Mouse (Mus musculus): ENCODE data around the gene Rassf1. TPM values are rescaled to one million over a fixed set of nuclear protein-coding genes. Genes with fewer than 3 reads are reported as not detected.
A peak's percentile ranks its signal among the peaks of the same experiment; 100 is the strongest.
"Not testable (repeated sequence)": the region's sequence is repeated elsewhere in the genome, so short reads cannot be mapped to it uniquely, and the experiment has no call there.

Rassf1 gene
- polyA plus RNA-seq, 1 experiment from 2014 or later, result 46.5 TPM

GRCm38 (mm10) chr9:107568331-107569261 is 17.2 kb downstream of the Rassf1 start:
- Histone ChIP-seq H3K4me3 (peak overlapping the region; percentile 79), H3K27me3 (replicated peaks; ENCODE audit: low read depth, poor library complexity, severe bottlenecking) (no peaks in the 10 kb centered on the region), H3K4me1 (peaks cover 74% of the 10 kb centered on the region), H3K36me3 (replicated peaks) (peaks cover 59% of the 10 kb centered on the region), H3K27ac (replicated peaks) (peak overlapping the region; percentile 95), H3K9me3 (no peaks in the 10 kb centered on the region)
- under 1% methylated on average over 41 of the region's 41 CpGs for WGBS
- peak; percentile 91 for DNase-seq (ENCODE audit: low spot score)

GRCm38 (mm10) chr9:107569270-107569669 is 17.9 kb downstream of the Rassf1 start:
- Histone ChIP-seq H3K4me3 (peak overlapping the region; percentile 79), H3K27me3 (replicated peaks; ENCODE audit: low read depth, poor library complexity, severe bottlenecking) (no peaks in the 10 kb centered on the region), H3K27ac (replicated peaks) (peak overlapping the region; percentile 95), H3K9me3 (no peaks in the 10 kb centered on the region), H3K4me1 (peaks cover 67% of the 10 kb centered on the region), H3K36me3 (replicated peaks) (peaks cover 65% of the 10 kb centered on the region)
- WGBS, result 0% methylated on average over 23 of the region's 23 CpGs
- DNase-seq (ENCODE audit: low spot score), result no peak

GRCm38 (mm10) chr9:107570016-107570415 is 18.7 kb downstream of the Rassf1 start:
- 66% methylated on average over 13 of the region's 13 CpGs for WGBS
- Histone ChIP-seq H3K9me3 (no peaks in the 10 kb centered on the region), H3K27me3 (replicated peaks; ENCODE audit: low read depth, poor library complexity, severe bottlenecking) (no peaks in the 10 kb centered on the region), H3K27ac (replicated peaks) (peak overlapping the region; percentile 95), H3K4me1 (peaks cover 60% of the 10 kb centered on the region), H3K36me3 (replicated peaks) (peaks cover 65% of the 10 kb centered on the region), H3K4me3 (peak overlapping the region; percentile 79)
- DNase-seq (ENCODE audit: low spot score), result peak; percentile 30

GRCm38 (mm10) chr9:107570845-107571244 is 19.5 kb downstream of the Rassf1 start:
- peak overlapping the region; percentile 95; the same call in 1 of the 2 replicates for H3K27ac ChIP-seq (replicated peaks)
- peak overlapping the region; percentile 79 for H3K4me3 ChIP-seq
- H3K9me3 ChIP-seq, result no peaks in the 10 kb centered on the region
- H3K27me3 ChIP-seq (replicated peaks; ENCODE audit: low read depth, poor library complexity, severe bottlenecking), result no peaks in the 10 kb centered on the region
- 94% methylated on average over 21 of the region's 21 CpGs for WGBS
- DNase-seq (ENCODE audit: low spot score), result no peak
- H3K4me1 ChIP-seq, result peaks cover 58% of the 10 kb centered on the region
- peaks cover 62% of the 10 kb centered on the region for H3K36me3 ChIP-seq (replicated peaks)

GRCm38 (mm10) chr9:107571534-107572326 is 20.4 kb downstream of the Rassf1 start:
- 93% methylated on average over 22 of the region's 22 CpGs for WGBS
- Histone ChIP-seq H3K36me3 (replicated peaks) (peaks cover 54% of the 10 kb centered on the region), H3K4me3 (peak overlapping the region; percentile 79), H3K27me3 (replicated peaks; ENCODE audit: low read depth, poor library complexity, severe bottlenecking) (no peaks in the 10 kb centered on the region), H3K27ac (replicated peaks) (no peak overlapping the region), H3K9me3 (no peaks in the 10 kb centered on the region), H3K4me1 (peaks cover 58% of the 10 kb centered on the region)
- DNase-seq (ENCODE audit: low spot score), result no peak

GRCm38 (mm10) chr9:107572327-107572662 is 20.9 kb downstream of the Rassf1 start:
- WGBS, result 92% methylated on average over 2 of the region's 2 CpGs
- Histone ChIP-seq H3K27me3 (replicated peaks; ENCODE audit: low read depth, poor library complexity, severe bottlenecking) (no peaks in the 10 kb centered on the region), H3K4me3 (peak overlapping the region; percentile 79; the same call in 1 of the 2 replicates), H3K9me3 (no peaks in the 10 kb centered on the region), H3K4me1 (peaks cover 58% of the 10 kb centered on the region), H3K36me3 (replicated peaks) (peaks cover 54% of the 10 kb centered on the region), H3K27ac (replicated peaks) (no peak overlapping the region)
- DNase-seq (ENCODE audit: low spot score), result no peak

GRCm38 (mm10) chr9:107573774-107574173 is 22.4 kb downstream of the Rassf1 start:
- H3K9me3 ChIP-seq; H3K27ac ChIP-seq (replicated peaks); H3K4me3 ChIP-seq; DNase-seq (ENCODE audit: low spot score); H3K27me3 ChIP-seq (replicated peaks; ENCODE audit: low read depth, poor library complexity, severe bottlenecking): not testable (repeated sequence)
- WGBS, result 81% methylated on average over 6 of the region's 6 CpGs
- Histone ChIP-seq H3K4me1 (peaks cover 61% of the 10 kb centered on the region), H3K36me3 (replicated peaks) (peaks cover 54% of the 10 kb centered on the region)

GRCm38 (mm10) chr9:107575579-107576356 is 24.4 kb downstream of the Rassf1 start:
- WGBS, result 79% methylated on average over 14 of the region's 14 CpGs
- peak overlapping the region; percentile 59 for H3K4me3 ChIP-seq
- H3K27ac ChIP-seq (replicated peaks), result peak overlapping the region; percentile 86
- peaks cover 70% of the 10 kb centered on the region for H3K4me1 ChIP-seq
- H3K36me3 ChIP-seq (replicated peaks), result peaks cover 50% of the 10 kb centered on the region
- H3K27me3 ChIP-seq (replicated peaks; ENCODE audit: low read depth, poor library complexity, severe bottlenecking), result no peaks in the 10 kb centered on the region
- H3K9me3 ChIP-seq, result no peaks in the 10 kb centered on the region
- peak; percentile 58 for DNase-seq (ENCODE audit: low spot score)

GRCm38 (mm10) chr9:107576357-107577107 is 25.2 kb downstream of the Rassf1 start, which contains the start of gene Hyal1:
Hyal1 (plus strand) TSS chr9:107576927.
- peak; percentile 92 for DNase-seq (ENCODE audit: low spot score)
- no peaks in the 10 kb centered on the region for H3K27me3 ChIP-seq (replicated peaks; ENCODE audit: low read depth, poor library complexity, severe bottlenecking)
- H3K4me1 ChIP-seq, result peaks cover 70% of the 10 kb centered on the region
- WGBS, result 22% methylated on average over 16 of the region's 16 CpGs
- H3K9me3 ChIP-seq, result no peaks in the 10 kb centered on the region
- H3K4me3 ChIP-seq, result peak within 1 kb of the TSS; percentile 59
- peaks cover 42% of the 10 kb centered on the region for H3K36me3 ChIP-seq (replicated peaks)
- H3K27ac ChIP-seq (replicated peaks), result peak within 1 kb of the TSS; percentile 86

- Histone ChIP-seq H3K27me3 (replicated peaks; ENCODE audit: low read depth, poor library complexity, severe bottlenecking) (no peaks in the 10 kb centered on the region), H3K27ac (replicated peaks) (no peak overlapping the region), H3K4me3 (peak overlapping the region; percentile 59), H3K9me3 (no peaks in the 10 kb centered on the region), H3K36me3 (replicated peaks) (peaks cover 35% of the 10 kb centered on the region), H3K4me1 (peaks cover 75% of the 10 kb centered on the region)
- 95% methylated on average over 10 of the region's 10 CpGs for WGBS
- DNase-seq (ENCODE audit: low spot score), result no peak
Measured at GRCm38 (mm10) chr9:107577871-107578270, 26.5 kb downstream of the Rassf1 start.

GRCm38 (mm10) chr9:107578587-107578986 is 27.2 kb downstream of the Rassf1 start, which contains the start of gene Naa80:
Naa80 (plus strand) TSS chr9:107578887.
- Histone ChIP-seq H3K9me3 (no peaks in the 10 kb centered on the region), H3K4me1 (peaks cover 75% of the 10 kb centered on the region), H3K4me3 (peak within 1 kb of the TSS; percentile 77), H3K27ac (replicated peaks) (peak within 1 kb of the TSS; percentile 93; the same call in 1 of the 2 replicates), H3K36me3 (replicated peaks) (peaks cover 35% of the 10 kb centered on the region), H3K27me3 (replicated peaks; ENCODE audit: low read depth, poor library complexity, severe bottlenecking) (no peaks in the 10 kb centered on the region)
- no peak for DNase-seq (ENCODE audit: low spot score)
- WGBS, result 75% methylated on average over 3 of the region's 3 CpGs
